Mouse (Mus musculus): Measurements from ENCODE around the gene Tbata.

Tbata gene

GRCm38 (mm10) chr10:61211105-61211504 is 39.4 kb downstream of the Tbata start:
- in situ Hi-C loops (cut with MboI, MseI): loop anchor here (10.0 kb wide), 1 partner anchor 1436 kb away; no protein-coding TSS in a partner anchor

DNA sequence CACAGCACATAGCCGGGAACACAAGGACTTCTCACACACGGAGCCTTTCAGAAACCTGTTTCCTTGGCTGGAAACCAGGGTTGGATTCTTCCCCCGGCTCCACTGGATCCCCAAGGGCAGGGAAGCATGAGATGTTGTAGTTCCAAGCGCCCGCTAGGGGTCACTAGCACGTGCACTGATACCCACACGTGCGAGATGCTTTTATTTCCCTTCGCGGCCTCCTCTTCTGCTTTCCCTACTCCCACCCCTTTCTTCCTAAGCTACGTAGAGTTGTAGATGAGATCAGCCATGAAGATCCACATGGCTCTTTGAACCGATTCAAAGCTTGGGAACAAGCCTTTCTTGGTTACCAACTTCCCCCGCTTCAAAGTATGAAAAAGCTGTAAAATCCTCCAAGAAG is 40.0 kb downstream of the Tbata start:
- in situ Hi-C loops (cut with MboI, MseI): loop anchor here (10.0 kb wide), 1 partner anchor 1437 kb away; no protein-coding TSS in a partner anchor

- in situ Hi-C loops (cut with MboI, MseI): loop anchor here (10.0 kb wide), 1 partner anchor 1438 kb away; no protein-coding TSS in a partner anchor
These were observed 41.1 kb downstream of the Tbata start for GRCm38 (mm10) chr10:61212817-61213216.

DNA sequence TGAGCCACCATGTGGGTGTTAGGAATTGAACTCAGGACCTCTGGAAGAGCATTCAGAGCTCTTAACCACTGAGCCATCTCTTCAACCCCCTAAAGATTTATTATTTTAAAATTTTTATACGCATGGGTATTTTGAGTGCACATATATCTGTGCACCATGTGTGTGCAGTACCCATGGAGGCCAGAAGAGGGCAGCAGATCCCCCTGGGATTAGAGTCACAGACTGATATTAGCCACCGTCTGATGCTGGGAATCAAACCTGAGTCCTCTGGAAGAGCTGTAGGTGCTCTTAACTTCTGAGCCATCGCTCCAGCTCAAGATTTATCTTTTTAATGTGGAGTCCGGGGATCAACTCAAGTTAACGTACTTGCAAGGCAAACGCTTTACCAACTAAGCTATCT is 43.9 kb downstream of the Tbata start:
- in situ Hi-C loops (cut with MboI, MseI): loop anchor here (5.0 to 10.0 kb wide), 2 partner anchors 37 to 1441 kb away; no protein-coding TSS in a partner anchor

DNA sequence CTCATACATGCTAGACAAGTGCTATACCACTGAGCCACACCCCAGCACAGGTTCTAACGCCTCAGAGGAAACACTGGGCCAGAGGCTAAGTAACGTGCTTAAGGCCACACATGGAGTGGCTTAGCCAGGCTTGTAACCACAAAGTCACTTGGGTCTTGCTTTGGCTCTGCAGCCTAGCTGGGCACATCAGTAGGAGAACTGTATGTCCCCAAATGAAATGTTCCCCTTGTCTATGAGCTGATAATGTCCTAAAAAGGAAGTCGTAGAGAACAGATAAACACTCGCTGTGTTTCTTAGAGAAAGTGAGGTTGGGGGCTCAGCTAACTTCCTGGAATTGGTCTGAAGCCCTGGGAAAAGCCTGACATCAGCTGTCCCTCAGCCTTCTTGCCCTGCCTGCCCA is 44.4 kb downstream of the Tbata start:
- in situ Hi-C loops (cut with MboI, MseI): loop anchor here (5.0 to 10.0 kb wide), 2 partner anchors 36 to 1441 kb away; no protein-coding TSS in a partner anchor

DNA sequence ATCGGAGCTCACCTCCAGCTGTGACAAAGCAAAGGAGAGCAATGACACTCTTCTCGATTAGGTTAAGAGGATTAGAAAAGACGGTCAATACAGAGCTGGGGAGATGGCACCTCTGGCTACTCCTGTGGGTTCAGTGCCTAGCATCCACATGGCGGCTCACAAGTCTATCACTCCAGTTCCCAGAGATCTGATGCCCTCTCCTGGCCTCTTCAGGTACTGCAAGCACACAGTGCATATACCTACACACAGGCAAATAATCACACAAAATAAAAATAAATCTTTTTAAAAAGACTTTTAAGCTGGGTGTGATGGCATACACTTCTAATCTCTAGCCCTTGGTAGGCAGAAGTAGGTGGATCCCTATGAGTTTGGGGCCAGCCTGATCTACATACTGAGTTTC is 47.6 kb downstream of the Tbata start:
- in situ Hi-C loops (cut with MboI, MseI): loop anchor here (5.0 to 10.0 kb wide), 2 partner anchors 33 to 1445 kb away; no protein-coding TSS in a partner anchor

GRCm38 (mm10) chr10:61225694-61226093 is 53.9 kb downstream of the Tbata start:
- in situ Hi-C loops (cut with MboI, MseI): no loop called here

GRCm38 (mm10) chr10:61226784-61227396 is 55.1 kb downstream of the Tbata start:
- in situ Hi-C loops (cut with MboI, MseI): no loop called here

GRCm38 (mm10) chr10:61231756-61232155 is 60.0 kb downstream of the Tbata start:
- in situ Hi-C loops (cut with MboI, MseI): no loop called here

GRCm38 (mm10) chr10:61232858-61233567 is 61.3 kb downstream of the Tbata start:
- in situ Hi-C loops (cut with MboI, MseI): no loop called here

DNA sequence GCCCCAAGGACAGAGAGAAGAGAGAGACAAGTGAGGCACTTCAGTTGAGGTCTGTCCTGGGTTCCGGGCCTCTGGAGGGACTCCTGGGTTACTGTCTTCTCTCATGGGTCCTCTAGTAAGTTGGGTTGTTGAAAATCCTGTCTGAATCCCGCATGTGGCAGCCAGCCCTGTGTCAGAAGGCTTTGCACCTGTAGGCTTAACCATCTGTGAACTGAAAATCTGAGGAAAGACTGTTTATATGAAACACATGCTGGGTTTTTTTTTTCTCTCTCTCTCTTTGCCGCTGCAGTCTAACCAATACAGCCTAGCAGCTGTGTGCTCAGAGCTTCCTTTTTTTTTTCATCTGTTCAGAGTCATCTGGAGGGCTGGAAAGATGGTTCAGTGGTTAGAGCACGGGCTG is 62.6 kb downstream of the Tbata start:
- in situ Hi-C loops (cut with MboI, MseI): no loop called here

DNA sequence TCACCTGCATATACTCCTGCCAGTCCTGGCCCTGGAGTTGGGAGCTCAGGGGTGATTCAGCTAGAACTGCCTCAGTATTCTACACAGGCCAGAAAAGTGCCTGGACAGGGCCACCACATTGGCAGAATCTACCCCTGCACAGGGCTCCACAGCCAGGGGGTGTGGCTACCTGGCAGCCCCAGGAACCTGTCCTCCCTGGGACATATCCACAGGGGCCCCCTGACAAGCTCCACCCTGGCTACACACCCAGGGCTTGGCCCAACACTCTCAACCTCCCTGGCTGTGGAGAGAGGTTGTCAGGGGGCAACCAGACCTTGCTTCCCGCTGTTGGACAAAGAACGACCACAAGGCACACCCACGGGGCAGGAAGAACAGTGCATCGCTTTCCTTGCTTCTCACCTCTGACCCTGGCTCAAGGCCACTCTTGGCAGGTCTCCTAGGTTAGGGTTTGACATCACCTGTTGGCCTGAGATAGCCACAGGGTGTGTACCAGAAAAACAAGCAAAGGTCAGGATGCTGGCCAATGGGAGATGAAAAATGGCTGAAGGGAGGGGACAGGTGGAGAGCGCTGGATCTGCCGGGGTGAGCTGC is 64.0 kb downstream of the Tbata start:
- in situ Hi-C loops (cut with MboI, MseI): no loop called here

DNA sequence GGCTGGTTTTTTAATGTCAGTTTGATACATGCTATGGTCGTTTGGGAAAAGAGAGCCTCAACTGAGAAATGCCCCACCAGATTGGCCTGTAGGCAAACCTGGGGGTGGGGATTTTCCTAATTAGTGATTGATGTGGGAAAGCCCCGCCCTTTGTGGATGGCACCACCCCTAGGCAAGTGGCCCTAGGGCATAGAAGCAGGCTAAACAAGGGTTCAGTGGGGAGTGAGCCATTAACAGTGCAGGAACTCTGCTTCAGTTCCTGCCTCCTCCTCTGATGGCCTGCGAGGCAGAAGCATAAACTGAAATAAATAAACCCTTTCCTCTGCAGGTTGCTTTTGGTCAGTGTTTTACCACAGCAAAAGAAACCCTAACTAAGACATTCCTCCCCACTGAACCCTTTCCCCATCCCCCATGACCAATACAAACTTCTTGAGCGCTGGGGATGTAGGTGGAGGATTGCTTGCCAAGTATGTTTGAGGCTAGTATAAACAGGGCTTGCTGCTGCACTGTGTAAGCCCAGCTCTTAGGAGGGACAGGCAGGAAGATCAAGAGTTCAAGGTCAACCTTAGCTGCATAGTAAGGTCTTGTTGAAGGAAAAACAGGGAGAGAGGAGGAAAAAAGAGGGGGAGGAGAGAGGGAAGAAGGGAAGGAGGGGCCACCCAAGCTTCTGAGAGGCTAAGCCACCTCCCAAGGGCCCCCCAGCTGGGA is 65.1 kb downstream of the Tbata start:
- in situ Hi-C loops (cut with MboI, MseI): no loop called here

DNA sequence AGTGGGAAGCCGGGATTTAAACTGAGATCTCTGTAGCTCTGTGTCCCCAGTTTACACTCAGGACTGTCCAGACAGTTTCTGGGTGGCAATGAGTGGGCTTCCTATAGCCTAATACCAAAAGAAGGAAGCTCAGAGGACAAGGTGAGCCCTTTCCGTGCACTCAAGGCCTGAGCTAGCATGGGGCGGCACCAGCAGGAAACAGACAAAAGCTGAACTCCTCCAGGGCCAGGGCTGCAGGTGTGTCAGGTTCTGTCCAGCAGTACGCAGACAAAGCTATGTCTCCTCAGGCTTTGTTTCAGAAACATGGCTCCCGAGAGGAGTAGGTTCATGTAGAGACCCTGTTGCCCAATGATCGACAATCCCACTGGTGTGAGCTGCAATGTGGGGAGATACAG is 65.6 kb downstream of the Tbata start:
- in situ Hi-C loops (cut with MboI, MseI): no loop called here

All from T-helper 2 cell (primary cell).